Mouse (Mus musculus) ES-E14 (cell line): Measurements from ENCODE around the gene Zfp536. TPM values are rescaled to one million over a fixed set of nuclear protein-coding genes. Genes with fewer than 3 reads are reported as not detected.

Experiments
- DNase-seq: peaks from one replicate; pipeline ENCODE4 v3.0.0-alpha.2; 2013; ENCODE audit warnings: low read depth, low spot score
- H3K27ac ChIP-seq: 2 replicates; pipeline ENCODE4 v1.5.1; 2012; ENCODE audit warnings: low read depth, mild to moderate bottlenecking, low read length, moderate library complexity, mixed read lengths; ENCODE audit not compliant: poor library complexity, insufficient read depth, severe bottlenecking
- H3K36me3 ChIP-seq: 2 replicates; pipeline ENCODE4 v1.6.1; 2012; ENCODE audit warnings: mild to moderate bottlenecking, low read length, moderate library complexity, mixed read lengths; ENCODE audit not compliant: control insufficient read depth, poor library complexity, insufficient read depth, severe bottlenecking
- H3K4me1 ChIP-seq, 2 experiments: fragments of 150-350 bp in 1 of 2; sonication (generic) in 1 of 2; 2 replicates each; pipeline ENCODE4 v1.6.1; 2012; ENCODE audit warnings: low read length in 2 of 2, mild to moderate bottlenecking in 1 of 2, mixed read lengths in 1 of 2; ENCODE audit not compliant: control insufficient read depth in 2 of 2, insufficient read depth in 2 of 2, poor library complexity in 1 of 2
- H3K4me3 ChIP-seq, 2 experiments: fragments of 150-350 bp in 1 of 2; sonication (generic) in 1 of 2; 2 replicates each; pipeline ENCODE4 v1.5.1; 2012; ENCODE audit warnings: low read length in 2 of 2, low read depth in 1 of 2, mild to moderate bottlenecking in 1 of 2, mixed read lengths in 1 of 2; ENCODE audit not compliant: insufficient read depth in 1 of 2, poor library complexity in 1 of 2, severe bottlenecking in 1 of 2
- H3K9ac ChIP-seq: 2 replicates; pipeline ENCODE4 v1.6.1; 2012; ENCODE audit warnings: low read depth, mild to moderate bottlenecking, low read length, mixed read lengths; ENCODE audit not compliant: poor library complexity, insufficient read depth, severe bottlenecking
- H3K9me3 ChIP-seq: fragments of 150-350 bp; sonication (generic); 2 replicates; pipeline ENCODE4 v1.6.1; 2012; ENCODE audit warnings: low read depth, mild to moderate bottlenecking, low read length; ENCODE audit not compliant: control insufficient read depth, insufficient read depth
- CHD2 ChIP-seq: IDR thresholded peaks from 2 replicates; pipeline ENCODE4 v1.6.1; 2014; ENCODE audit warnings: mild to moderate bottlenecking, low read depth, low read length, inconsistent platforms
- HCFC1 ChIP-seq: IDR thresholded peaks from 2 replicates; pipeline ENCODE4 v1.6.1; 2012; ENCODE audit warnings: low read length, inconsistent platforms, borderline replicate concordance; ENCODE audit not compliant: insufficient read depth
- MAFK ChIP-seq: IDR thresholded peaks from 2 replicates; pipeline ENCODE4 v1.6.1; 2014; ENCODE audit warnings: mild to moderate bottlenecking, low read depth, low read length, inconsistent platforms; ENCODE audit not compliant: insufficient read depth
- ZC3H11A ChIP-seq: IDR thresholded peaks from 2 replicates; pipeline ENCODE4 v1.6.1; 2012; ENCODE audit warnings: low read depth, mild to moderate bottlenecking, inconsistent platforms, low read length, borderline replicate concordance
- ZNF384 ChIP-seq: IDR thresholded peaks from 2 replicates; pipeline ENCODE4 v1.6.1; 2012; ENCODE audit warnings: low read depth, low read length, inconsistent platforms
- in situ Hi-C, 2 experiments: fragments of 600-800 bp; cut with MboI; formaldehyde crosslinking; loops; one replicate each; pipeline ENCODE4 v1.15.1; 2025; ENCODE audit warnings: low sequenced_read_pairs in 2 of 2, inconsistent platforms in 1 of 2; ENCODE audit not compliant: unreplicated experiment in 2 of 2
- total RNA-seq: library from RNA; depleted of rRNA; stranded (reverse); fragments of 300-350 nt; gene quantifications from 2 replicates; pipeline ENCODE4 v1.2.3, GENCODE M21; 2012

Zfp536 gene
- total RNA-seq, 1 experiment = 2.2 TPM

- no peaks in the 10 kb centered on the region for H3K36me3 ChIP-seq
- no peak overlapping the region for H3K27ac ChIP-seq
- in situ Hi-C loops = no loop called here
- H3K9me3 ChIP-seq = no peaks in the 10 kb centered on the region
- no peak overlapping the region for H3K4me3 ChIP-seq
- no peak for TF ChIP-seq CHD2
- no peak overlapping the region for H3K9ac ChIP-seq
- H3K4me1 ChIP-seq = no peaks in the 10 kb centered on the region
- DNase-seq = no peak
These were observed 87.1 kb downstream of the Zfp536 start for GRCm38 (mm10) chr7:37686366-37686765.

GRCm38 (mm10) chr7:37685247-37685646 is 88.2 kb downstream of the Zfp536 start:
- no peak for DNase-seq
- Histone ChIP-seq H3K36me3 (no peaks in the 10 kb centered on the region), H3K4me3 (no peak overlapping the region), H3K9ac (no peak overlapping the region), H3K9me3 (no peaks in the 10 kb centered on the region), H3K27ac (no peak overlapping the region), H3K4me1 (no peaks in the 10 kb centered on the region)
- in situ Hi-C loops = no loop called here
- TF ChIP-seq ZC3H11A = no peak
- TF ChIP-seq MAFK = no peak
- TF ChIP-seq CHD2 = no peak
- TF ChIP-seq HCFC1 = no peak
- no peak for TF ChIP-seq ZNF384

- Histone ChIP-seq H3K36me3 (no peaks in the 10 kb centered on the region), H3K27ac (no peak overlapping the region), H3K4me3 (no peak overlapping the region), H3K4me1 (no peaks in the 10 kb centered on the region), H3K9ac (no peak overlapping the region), H3K9me3 (no peaks in the 10 kb centered on the region)
- DNase-seq = no peak
- in situ Hi-C loops = no loop called here
- TF ChIP-seq ZC3H11A (no peak), CHD2 (no peak), HCFC1 (no peak), MAFK (no peak), ZNF384 (no peak)
These were observed 92.1 kb downstream of the Zfp536 start for GRCm38 (mm10) chr7:37681335-37681734.

- Histone ChIP-seq H3K4me3 (no peak overlapping the region), H3K9me3 (no peaks in the 10 kb centered on the region), H3K4me1 (no peaks in the 10 kb centered on the region), H3K27ac (no peak overlapping the region), H3K9ac (no peak overlapping the region), H3K36me3 (no peaks in the 10 kb centered on the region)
- in situ Hi-C loops = no loop called here
- no peak for DNase-seq
- no peak for TF ChIP-seq CHD2
- no peak for TF ChIP-seq MAFK
- no peak for TF ChIP-seq ZC3H11A
- no peak for TF ChIP-seq ZNF384
- no peak for TF ChIP-seq HCFC1
These were observed 109.6 kb downstream of the Zfp536 start for GRCm38 (mm10) chr7:37663676-37664365.

GRCm38 (mm10) chr7:37648671-37649070 is 124.8 kb downstream of the Zfp536 start:
- Histone ChIP-seq H3K9ac (no peak overlapping the region), H3K9me3 (no peaks in the 10 kb centered on the region), H3K27ac (no peak overlapping the region), H3K36me3 (no peaks in the 10 kb centered on the region), H3K4me1 (no peaks in the 10 kb centered on the region), H3K4me3 (peak overlapping the region in 1 of 2 experiments; percentile 24; a peak in 1 of 4 replicates)
- TF ChIP-seq MAFK (no peak), ZC3H11A (no peak), CHD2 (no peak), ZNF384 (no peak)
- in situ Hi-C loops = no loop called here
- DNase-seq = no peak
